In genomic region chr19:34474228-34474990, GRCm38 (mm10) we compare ENCODE assay signal across 8 mouse cellular contexts. TPM values are rescaled to one million over a fixed set of nuclear protein-coding genes. Genes with fewer than 3 reads are reported as not detected.
DNase-seq lines count a peak whose midpoint lies in the region; ATAC-seq lines count a peak whose summit lies in the region.

No protein-coding gene starts in this region.

- WGBS in heart, embryonic 12.5 days = 9% methylated on average over 49 of the region's 49 CpGs
- 8% methylated on average over 49 of the region's 49 CpGs for WGBS in limb, embryonic 10.5 days
- WGBS in midbrain, embryonic 16.5 days = 4% methylated on average over 49 of the region's 49 CpGs

- H3K9ac ChIP-seq in heart, embryonic 12.5 days = peak overlapping the region; percentile 57
- peak overlapping the region; percentile 59 for H3K9ac ChIP-seq in midbrain, embryonic 16.5 days (ENCODE audit: low read depth, low read length)

- DNase-seq in cerebellum, adult 11-12 months = no peak
- peak; percentile 2 to 10 for DNase-seq in urinary bladder, postnatal 36 days (ENCODE audit: low spot score in 2 of 2)
- DNase-seq in urinary bladder, postnatal 14 days (ENCODE audit: low spot score) = no peak
- DNase-seq in limb, embryonic 10.5 days (ENCODE audit: low spot score) = no peak
- DNase-seq in thymus, postnatal 25 days = peak; percentile 40

- H3K27me3 ChIP-seq in heart, embryonic 12.5 days (replicated peaks) = peaks cover 30% of the 10 kb centered on the region
- H3K27me3 ChIP-seq in limb, embryonic 10.5 days (ENCODE audit: low read depth, poor library complexity, severe bottlenecking) = peaks cover 61% of the 10 kb centered on the region
- H3K27me3 ChIP-seq in midbrain, embryonic 16.5 days (ENCODE audit: control insufficient read depth, insufficient read depth, low read depth, low read length) = peaks cover 2% of the 10 kb centered on the region; the same call in 1 of the 2 replicates

- peak overlapping the region; percentile 59 for H3K4me3 ChIP-seq in heart, embryonic 12.5 days
- H3K4me3 ChIP-seq in limb, embryonic 10.5 days = peak overlapping the region; percentile 59
- H3K4me3 ChIP-seq in midbrain, embryonic 16.5 days (ENCODE audit: low read depth, low read length) = peak overlapping the region; percentile 49

- ATAC-seq in cerebellum, adult (ENCODE audit: insufficient number of reproducible peaks, low FRiP score, low TSS enrichment) = peak; percentile 39; the same call in 1 of the 2 replicates
- ATAC-seq in heart, embryonic 12.5 days (ENCODE audit: insufficient number of reproducible peaks, low FRiP score) = 0 out of 2 replicates have a peak, but pooled peaks have one; percentile 29
- ATAC-seq in midbrain, embryonic 16.5 days = peak; percentile 84

- no peaks in the 10 kb centered on the region for H3K9me3 ChIP-seq in heart, embryonic 12.5 days (replicated peaks)
- H3K9me3 ChIP-seq in limb, embryonic 10.5 days (replicated peaks) = no peaks in the 10 kb centered on the region
- no peaks in the 10 kb centered on the region for H3K9me3 ChIP-seq in midbrain, embryonic 16.5 days (replicated peaks; ENCODE audit: control insufficient read depth, low read length, poor library complexity, severe bottlenecking)

- no peak overlapping the region for H3K27ac ChIP-seq in heart, embryonic 12.5 days (ENCODE audit: poor library complexity, severe bottlenecking)
- H3K27ac ChIP-seq in limb, embryonic 10.5 days = no peak overlapping the region
- H3K27ac ChIP-seq in midbrain, embryonic 16.5 days (ENCODE audit: low read length) = no peak overlapping the region

- H3K4me2 ChIP-seq in heart, embryonic 12.5 days = peak overlapping the region; percentile 98
- peak overlapping the region; percentile 83 for H3K4me2 ChIP-seq in midbrain, embryonic 16.5 days (ENCODE audit: low read length)

- H3K36me3 ChIP-seq in heart, embryonic 12.5 days = no peaks in the 10 kb centered on the region
- no peaks in the 10 kb centered on the region for H3K36me3 ChIP-seq in limb, embryonic 10.5 days
- H3K36me3 ChIP-seq in midbrain, embryonic 16.5 days (ENCODE audit: control insufficient read depth, insufficient read depth, low read length) = no peaks in the 10 kb centered on the region

- peaks cover 18% of the 10 kb centered on the region for H3K4me1 ChIP-seq in heart, embryonic 12.5 days (replicated peaks)
- peaks cover 21% of the 10 kb centered on the region for H3K4me1 ChIP-seq in limb, embryonic 10.5 days
- H3K4me1 ChIP-seq in midbrain, embryonic 16.5 days (ENCODE audit: control insufficient read depth, insufficient read depth, low read length) = peaks cover 9% of the 10 kb centered on the region; the same call in 1 of the 2 replicates

RNA-seq across cellular contexts. Expression of gene Ch25h, which starts 0.6 kb away (rescaled TPM):
- polyA plus RNA-seq in heart, embryonic 12.5 days (2016; fragmentation: Nextera tagmentation; extraction: Ambion mirVana) = 3.3 and 4.6 TPM in 2 replicates
- 0.18 and 1.2 TPM in 2 replicates for polyA plus RNA-seq in limb, embryonic 10.5 days (2016; fragmentation: Nextera tagmentation; extraction: Ambion mirVana)
- 0.72 and 0.78 TPM in 2 replicates for polyA plus RNA-seq in midbrain, embryonic 16.5 days (2015; fragmentation: Nextera tagmentation; extraction: Ambion mirVana)

RNA-seq across cellular contexts. Expression of gene Lipa, which starts 52.9 kb away (rescaled TPM):
- polyA plus RNA-seq in heart, embryonic 12.5 days (2016; fragmentation: Nextera tagmentation; extraction: Ambion mirVana) = 38.7 and 41.4 TPM in 2 replicates
- polyA plus RNA-seq in limb, embryonic 10.5 days (2016; fragmentation: Nextera tagmentation; extraction: Ambion mirVana) = 18.8 and 20.9 TPM in 2 replicates
- 24.9 and 27.2 TPM in 2 replicates for polyA plus RNA-seq in midbrain, embryonic 16.5 days (2015; fragmentation: Nextera tagmentation; extraction: Ambion mirVana)

Comparison
In these comparisons a context has a peak if more than half of its experiments do, and no peak if none do; other contexts are left out.
1. DNase-seq: peak in urinary bladder, postnatal 36 days (2 of 2) and thymus, postnatal 25 days (single experiment); none in cerebellum, adult 11-12 months (single experiment), urinary bladder, postnatal 14 days (single experiment) and limb, embryonic 10.5 days (single experiment).
2. ATAC-seq: peak in every context shown above with its lines; median percentile 84 in midbrain, embryonic 16.5 days; 39 in cerebellum, adult; 29 in heart, embryonic 12.5 days.
3. Peak in every context shown above with its lines, with median percentiles within 50 percentile points of each other: H3K4me3 ChIP-seq.